Mouse (Mus musculus) C2C12 (cell line): ENCODE measurements around the gene Vmn2r12.

Experiments
- CTCF ChIP-seq: IDR thresholded peaks from one replicate; pipeline ENCODE4 v1.5.1; 2011; ENCODE audit not compliant: control insufficient read depth, insufficient read depth, insufficient read length
- FOSL1 ChIP-seq: IDR thresholded peaks from one replicate; pipeline ENCODE4 v1.8.0; 2011; ENCODE audit warnings: mild to moderate bottlenecking, low read length; ENCODE audit not compliant: poor library complexity, insufficient read depth, severe bottlenecking

DNA sequence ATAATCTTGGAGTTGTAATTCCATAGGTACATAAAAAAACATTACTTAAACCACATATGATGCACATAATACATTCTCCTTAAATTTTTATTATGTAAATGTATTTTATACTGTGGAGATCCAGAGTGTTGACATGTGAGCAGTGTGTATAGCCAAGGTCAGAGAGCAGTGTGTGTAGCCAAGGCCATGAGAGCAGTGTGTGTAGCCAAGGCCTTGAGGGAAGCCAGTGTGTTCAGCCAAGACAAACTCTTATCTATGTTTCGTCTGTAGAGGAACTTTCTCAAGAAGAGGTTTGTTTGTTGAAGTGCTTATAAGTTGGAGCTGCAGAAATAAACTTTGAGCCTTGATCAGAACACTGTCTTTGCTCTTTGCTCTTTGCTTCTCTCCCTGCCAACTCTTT, 42.5 kb downstream of the Vmn2r12 start:
- TF ChIP-seq CTCF (no peak), FOSL1 (no peak)
